Mouse (Mus musculus) embryonic facial prominence, embryonic 13.5 days (tissue): ENCODE measurements around the gene Tcta. TPM values are rescaled to one million over a fixed set of nuclear protein-coding genes. Genes with fewer than 3 reads are reported as not detected.
A peak's percentile ranks its signal among the peaks of the same experiment; 100 is the strongest.
"Not testable (repeated sequence)": the region's sequence is repeated elsewhere in the genome, so short reads cannot be mapped to it uniquely, and the experiment has no call there.

Experiments used
- ATAC-seq: fragments of 200-750 bp; cut with Nextera tagmentation; 2 replicates; pipeline ENCODE4 v1.8.0; 2017; ENCODE audit warnings: low read depth; ENCODE audit not compliant: insufficient number of reproducible peaks, insufficient read depth, low FRiP score, low TSS enrichment
- H3K27ac ChIP-seq: fragments of 300-500 bp; sonication (generic); 2 replicates; pipeline ENCODE4 v1.5.1; 2015; ENCODE audit warnings: moderate library complexity, mild to moderate bottlenecking, inconsistent platforms
- H3K27me3 ChIP-seq: fragments of 300-500 bp; sonication (generic); 2 replicates; pipeline ENCODE4 v1.6.1; 2015; ENCODE audit warnings: mild to moderate bottlenecking, inconsistent platforms
- H3K36me3 ChIP-seq: fragments of 300-500 bp; sonication (generic); 2 replicates; pipeline ENCODE4 v1.6.1; 2015; ENCODE audit warnings: mild to moderate bottlenecking, inconsistent platforms
- H3K4me1 ChIP-seq: fragments of 300-500 bp; sonication (generic); 2 replicates; pipeline ENCODE4 v1.6.1; 2015; ENCODE audit warnings: inconsistent platforms
- H3K4me2 ChIP-seq: fragments of 300-500 bp; sonication (generic); 2 replicates; pipeline ENCODE4 v1.6.1; 2015; ENCODE audit warnings: moderate library complexity, mild to moderate bottlenecking, inconsistent platforms
- H3K4me3 ChIP-seq: fragments of 300-500 bp; sonication (generic); 2 replicates; pipeline ENCODE4 v1.5.1; 2015; ENCODE audit warnings: mild to moderate bottlenecking, inconsistent platforms
- H3K9ac ChIP-seq: fragments of 300-500 bp; sonication (generic); 2 replicates; pipeline ENCODE4 v1.6.1; 2015; ENCODE audit warnings: mild to moderate bottlenecking, inconsistent platforms
- H3K9me3 ChIP-seq: fragments of 300-500 bp; sonication (generic); 2 replicates; pipeline ENCODE4 v1.6.1; 2016; ENCODE audit warnings: inconsistent platforms
- WGBS: fragments of 180-500 bp; shearing (Covaris S2); methylation state at CpG from one replicate; pipeline ENCODE4 v1.1.7; 2015; ENCODE audit warnings: mixed read lengths; 5-methylcytosine and 5-hydroxymethylcytosine counted together
- polyA plus RNA-seq: library from polyadenylated mRNA; unstranded; fragments of >200 nt; fragmentation: Nextera tagmentation; extraction: Ambion mirVana; gene quantifications from 2 replicates; pipeline ENCODE4 v1.2.1, GENCODE M21; 2015

Tcta gene
- polyA plus RNA-seq, 1 experiment from 2014 or later: 31.5 TPM

DNA sequence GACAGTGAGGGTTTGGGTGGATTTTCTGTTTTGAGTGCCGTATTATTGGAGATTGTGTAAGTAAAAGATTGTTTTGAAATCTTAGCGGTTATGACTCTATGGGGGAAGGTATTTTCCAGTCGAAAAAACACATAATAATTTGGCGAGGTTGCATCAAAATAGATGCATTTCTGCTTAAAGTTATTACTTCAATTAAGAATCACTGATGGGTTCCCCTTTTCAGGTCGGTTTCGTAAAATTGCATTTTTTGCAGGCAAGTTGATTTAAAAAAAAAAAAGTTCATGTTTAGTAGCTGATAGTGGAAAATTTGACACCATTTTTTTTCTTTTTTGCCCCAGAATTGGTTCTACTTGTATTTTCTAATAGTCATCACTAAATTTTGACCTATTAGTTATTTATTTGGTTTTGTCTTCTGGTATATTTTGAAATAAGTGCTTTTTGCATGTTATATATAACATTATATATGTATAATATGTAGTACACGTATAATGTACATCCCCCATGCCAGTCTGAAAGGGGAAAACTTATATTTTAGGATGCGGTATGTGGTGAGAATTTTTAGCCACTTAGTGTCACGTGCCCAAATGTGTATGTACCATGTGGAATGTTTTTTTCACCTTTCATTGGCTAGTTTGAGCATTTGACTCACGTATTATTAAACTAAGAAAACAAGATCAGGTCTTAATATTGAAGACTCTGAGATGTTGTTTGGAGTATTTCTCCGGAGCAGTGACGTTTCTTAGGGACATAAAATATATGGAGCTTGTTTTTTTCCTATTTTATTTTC is 1.3 kb upstream of the Tcta start:
- Histone ChIP-seq H3K9me3 (no peaks in the 10 kb centered on the region), H3K4me1 (peaks cover 27% of the 10 kb centered on the region), H3K4me3 (peak overlapping the region; percentile 94), H3K27me3 (no peaks in the 10 kb centered on the region), H3K36me3 (peaks cover 21% of the 10 kb centered on the region), H3K4me2 (peak overlapping the region; percentile 86), H3K9ac (peak overlapping the region; percentile 98), H3K27ac (peak overlapping the region; percentile 100)
- 18% methylated on average over 12 of the region's 12 CpGs for WGBS
- no peak for ATAC-seq

- H3K4me1 ChIP-seq: peaks cover 27% of the 10 kb centered on the region
- 1% methylated on average over 48 of the region's 51 CpGs for WGBS
- no peaks in the 10 kb centered on the region for H3K27me3 ChIP-seq
Measured at GRCm38 (mm10) chr9:108306571-108306980, 616 bp upstream of the Tcta start.

GRCm38 (mm10) chr9:108305170-108305569 is 790 bp downstream of the Tcta start:
- H3K27me3 ChIP-seq: no peaks in the 10 kb centered on the region
- peak overlapping the region; percentile 94 for H3K4me3 ChIP-seq
- no peaks in the 10 kb centered on the region for H3K9me3 ChIP-seq
- peak overlapping the region; percentile 89 for H3K9ac ChIP-seq
- H3K4me2 ChIP-seq: peak overlapping the region; percentile 86
- H3K4me1 ChIP-seq: peaks cover 25% of the 10 kb centered on the region
- H3K27ac ChIP-seq: peak overlapping the region; percentile 100
- ATAC-seq: no peak
- WGBS: 4% methylated on average over 1 of the region's 1 CpGs
- peaks cover 38% of the 10 kb centered on the region for H3K36me3 ChIP-seq

More at GRCm38 (mm10) chr9:108306571-108306980, 616 bp upstream of the Tcta start:
- no peaks in the 10 kb centered on the region for H3K9me3 ChIP-seq
- H3K9ac ChIP-seq: peak overlapping the region; percentile 98
- H3K36me3 ChIP-seq: peaks cover 26% of the 10 kb centered on the region
- H3K4me2 ChIP-seq: peak overlapping the region; percentile 86
- ATAC-seq: peak; percentile 62
- H3K4me3 ChIP-seq: peak overlapping the region; percentile 94
- H3K27ac ChIP-seq: peak overlapping the region; percentile 100

- no peak for ATAC-seq
Measured at GRCm38 (mm10) chr9:108304716-108305115, 1.2 kb downstream of the Tcta start.

GRCm38 (mm10) chr9:108301853-108302252 is 4.1 kb downstream of the Tcta start:
- Histone ChIP-seq H3K27ac (no peak overlapping the region), H3K4me2 (no peak overlapping the region), H3K4me3 (no peak overlapping the region), H3K27me3 (no peaks in the 10 kb centered on the region), H3K4me1 (peaks cover 6% of the 10 kb centered on the region), H3K9ac (no peak overlapping the region), H3K9me3 (no peaks in the 10 kb centered on the region), H3K36me3 (peaks cover 42% of the 10 kb centered on the region)
- no peak for ATAC-seq
- WGBS: 84% methylated on average over 3 of the region's 3 CpGs

More at GRCm38 (mm10) chr9:108304716-108305115, 1.2 kb downstream of the Tcta start:
- Histone ChIP-seq H3K27ac (no peak overlapping the region), H3K27me3 (no peaks in the 10 kb centered on the region), H3K9ac (peak overlapping the region; percentile 89; the same call in 1 of the 2 replicates), H3K4me1 (peaks cover 25% of the 10 kb centered on the region), H3K36me3 (peaks cover 38% of the 10 kb centered on the region), H3K4me2 (peak overlapping the region; percentile 86), H3K4me3 (peak overlapping the region; percentile 94), H3K9me3 (no peaks in the 10 kb centered on the region)
- WGBS: 88% methylated on average over 4 of the region's 4 CpGs

- peak within 1 kb of the TSS; percentile 22 for H3K4me3 ChIP-seq
- no peaks in the 10 kb centered on the region for H3K9me3 ChIP-seq
- peaks cover 6% of the 10 kb centered on the region; the same call in 1 of the 2 replicates for H3K4me1 ChIP-seq
- H3K27ac ChIP-seq: no peak within 1 kb of the TSS
- H3K9ac ChIP-seq: peak within 1 kb of the TSS; percentile 46
- 16% methylated on average over 18 of the region's 18 CpGs for WGBS
- peak within 1 kb of the TSS; percentile 40 for H3K4me2 ChIP-seq
- ATAC-seq: no peak
- no peaks in the 10 kb centered on the region for H3K27me3 ChIP-seq
- peaks cover 42% of the 10 kb centered on the region for H3K36me3 ChIP-seq
Measured at GRCm38 (mm10) chr9:108296453-108297355, 9.3 kb downstream of the Tcta start, which contains the start of gene Amt. TSS of gene Amt (plus strand) at chr9:108296853.

GRCm38 (mm10) chr9:108290773-108291172 is 15.2 kb downstream of the Tcta start:
- Histone ChIP-seq H3K9ac (peak overlapping the region; percentile 68), H3K4me1 (peaks cover 8% of the 10 kb centered on the region), H3K27me3 (no peaks in the 10 kb centered on the region), H3K4me2 (peak overlapping the region; percentile 70), H3K36me3 (peaks cover 25% of the 10 kb centered on the region), H3K4me3 (peak overlapping the region; percentile 60), H3K27ac (no peak overlapping the region; the same call in 1 of the 2 replicates), H3K9me3 (no peaks in the 10 kb centered on the region)
- no peak for ATAC-seq
- WGBS: 51% methylated on average over 6 of the region's 6 CpGs

GRCm38 (mm10) chr9:108290016-108290750 is 15.8 kb downstream of the Tcta start, which contains the start of gene Nicn1:
TSS of gene Nicn1 (plus strand) at chr9:108290429.
- peak; percentile 96 for ATAC-seq
- WGBS: 1% methylated on average over 32 of the region's 32 CpGs
- H3K4me3 ChIP-seq: peak within 1 kb of the TSS; percentile 60
- H3K27me3 ChIP-seq: no peaks in the 10 kb centered on the region
- H3K9me3 ChIP-seq: no peaks in the 10 kb centered on the region
- H3K9ac ChIP-seq: peak within 1 kb of the TSS; percentile 77
- H3K4me2 ChIP-seq: peak within 1 kb of the TSS; percentile 70
- H3K27ac ChIP-seq: peak within 1 kb of the TSS; percentile 86
- H3K4me1 ChIP-seq: peaks cover 8% of the 10 kb centered on the region
- peaks cover 19% of the 10 kb centered on the region for H3K36me3 ChIP-seq

- H3K9ac ChIP-seq: no peak overlapping the region
- peaks cover 8% of the 10 kb centered on the region for H3K4me1 ChIP-seq
- peaks cover 11% of the 10 kb centered on the region; the same call in 1 of the 2 replicates for H3K36me3 ChIP-seq
- H3K4me3 ChIP-seq: peak overlapping the region; percentile 60; the same call in 1 of the 2 replicates
- H3K27ac ChIP-seq: peak overlapping the region; percentile 86; the same call in 1 of the 2 replicates
- H3K4me2 ChIP-seq: peak overlapping the region; percentile 70; the same call in 1 of the 2 replicates
- no peaks in the 10 kb centered on the region for H3K9me3 ChIP-seq
- ATAC-seq: no peak
- WGBS: 68% methylated on average over 2 of the region's 2 CpGs
- H3K27me3 ChIP-seq: no peaks in the 10 kb centered on the region
Measured at GRCm38 (mm10) chr9:108289347-108289746, 16.6 kb downstream of the Tcta start.

- H3K4me2 ChIP-seq, H3K4me3 ChIP-seq, H3K9ac ChIP-seq, H3K27ac ChIP-seq, H3K4me1 ChIP-seq, H3K9me3 ChIP-seq, H3K27me3 ChIP-seq, H3K36me3 ChIP-seq, ATAC-seq: not testable (repeated sequence)
- WGBS: 82% methylated on average over 6 of the region's 6 CpGs
Measured at GRCm38 (mm10) chr9:108287526-108288238, 18.3 kb downstream of the Tcta start.
